Mouse (Mus musculus) gastrocnemius, postnatal 25 days (tissue): ENCODE data around the gene Hmgb2. TPM values are rescaled to one million over a fixed set of nuclear protein-coding genes. Genes with fewer than 3 reads are reported as not detected.
"Not testable (repeated sequence)": the region's sequence is repeated elsewhere in the genome, so short reads cannot be mapped to it uniquely, and the experiment has no call there.

ENCODE experiments used
- DNase-seq: peaks from one replicate; pipeline ENCODE4 v3.0.0; 2022
- total RNA-seq, 2 experiments: library from RNA; stranded (reverse); gene quantifications; 1 replicate in 1 of 2; 2 replicates in 1 of 2; pipeline ENCODE4 v1.2.3; 2021

Gene Hmgb2
- total RNA-seq, 2 experiments from 2014 or later: 2.7 to 5.6 TPM

DNA sequence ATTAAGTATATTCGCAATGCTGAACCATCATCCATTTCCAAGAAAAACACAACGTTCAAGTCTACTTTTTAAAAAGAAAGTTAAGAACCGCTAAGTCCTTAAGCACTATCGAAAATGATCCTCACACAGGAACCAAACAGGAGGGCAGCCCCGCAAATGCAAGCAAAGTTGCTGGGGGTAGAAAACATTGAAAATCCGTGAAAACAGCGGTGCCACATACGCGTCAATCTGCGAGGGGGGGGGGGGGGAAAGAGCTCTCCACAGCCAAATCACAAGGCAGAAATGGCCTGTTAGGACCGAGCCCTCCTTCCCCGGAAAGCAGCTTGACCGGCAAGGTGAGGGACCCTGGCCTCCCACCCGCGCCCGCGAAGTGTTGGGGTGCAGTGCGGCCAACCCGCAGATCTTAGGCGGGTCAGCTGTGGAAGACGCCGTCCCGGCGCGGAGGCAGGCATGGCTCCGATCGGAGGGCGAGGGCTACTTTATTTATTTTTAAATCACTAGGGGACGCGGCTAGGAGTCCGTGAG lies 854 bp upstream of the Hmgb2 start:
- peak; percentile 18 for DNase-seq

- DNase-seq: no peak
Observed at GRCm38 (mm10) chr8:57512141-57513056, 692 bp downstream of the Hmgb2 start.

GRCm38 (mm10) chr8:57513178-57513661 lies 1.5 kb downstream of the Hmgb2 start:
- not testable (repeated sequence) for DNase-seq

- DNase-seq: not testable (repeated sequence)
Observed at GRCm38 (mm10) chr8:57516685-57517084, 5.0 kb downstream of the Hmgb2 start.

- no peak for DNase-seq
Observed at GRCm38 (mm10) chr8:57517723-57518122, 6.0 kb downstream of the Hmgb2 start.

- no peak for DNase-seq
Observed at GRCm38 (mm10) chr8:57520186-57520786, 8.6 kb downstream of the Hmgb2 start.

GRCm38 (mm10) chr8:57528036-57528435 lies 16.3 kb downstream of the Hmgb2 start:
- DNase-seq: no peak

- no peak for DNase-seq
Observed at GRCm38 (mm10) chr8:57530238-57530637, 18.5 kb downstream of the Hmgb2 start.

DNA sequence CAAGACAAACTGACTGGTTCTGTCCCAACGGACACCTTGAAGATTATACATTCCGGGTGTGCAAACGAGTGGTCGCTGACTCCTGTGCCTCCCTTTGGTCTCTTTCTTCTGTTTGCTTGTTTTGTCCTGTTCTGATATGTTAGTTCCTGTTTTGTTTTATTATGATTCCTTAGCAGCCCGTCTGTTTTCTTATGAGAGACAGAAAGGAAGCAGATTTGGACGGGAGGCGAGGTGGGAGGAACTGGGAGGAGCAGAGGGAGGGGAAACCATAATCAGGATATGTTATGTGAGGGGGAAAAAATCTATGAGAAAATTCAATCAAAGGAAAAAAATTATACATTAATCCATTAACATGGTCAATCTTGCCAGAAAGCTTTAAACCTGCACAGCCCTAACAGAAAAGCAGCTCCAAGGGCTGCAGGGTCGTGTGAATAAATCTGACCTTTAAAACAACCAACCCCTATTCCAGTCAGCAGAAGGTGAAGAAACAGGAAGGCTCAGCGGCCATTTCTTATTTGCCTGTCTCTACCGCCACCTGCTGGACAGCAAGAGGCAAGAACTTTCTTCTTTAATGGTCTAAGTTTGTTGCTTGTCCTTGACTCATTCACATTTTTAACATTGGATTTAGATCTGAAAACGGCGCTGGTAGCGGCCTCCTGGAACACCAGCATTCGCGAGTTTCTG lies 19.1 kb downstream of the Hmgb2 start:
- peak; percentile 68 for DNase-seq

- no peak for DNase-seq
Observed at GRCm38 (mm10) chr8:57532223-57532622, 20.5 kb downstream of the Hmgb2 start.

- no peak for DNase-seq
Observed at GRCm38 (mm10) chr8:57533106-57533505, 21.4 kb downstream of the Hmgb2 start.

DNA sequence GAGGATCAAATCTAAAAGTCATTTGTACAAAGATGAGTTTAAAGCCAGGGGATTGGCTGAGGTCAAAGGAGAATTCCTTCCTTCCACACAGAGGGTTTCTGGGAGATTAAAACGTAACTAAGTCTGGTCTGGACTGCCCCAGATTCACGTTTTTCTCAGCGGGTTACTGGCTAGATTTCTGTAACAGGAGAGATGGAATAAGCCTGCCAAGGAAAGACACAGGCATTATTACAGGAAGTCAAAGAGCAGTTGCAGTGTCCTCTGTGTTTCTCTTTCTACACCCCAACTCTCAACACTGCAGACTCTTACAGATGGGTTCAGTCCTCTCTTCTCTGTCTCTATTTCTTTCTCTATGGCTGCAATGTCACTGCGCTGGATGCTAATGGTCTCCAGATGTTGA lies 22.8 kb downstream of the Hmgb2 start:
- no peak for DNase-seq

GRCm38 (mm10) chr8:57536167-57536566 lies 24.5 kb downstream of the Hmgb2 start:
- no peak for DNase-seq

GRCm38 (mm10) chr8:57538601-57539000 lies 26.9 kb downstream of the Hmgb2 start:
- no peak for DNase-seq

DNA sequence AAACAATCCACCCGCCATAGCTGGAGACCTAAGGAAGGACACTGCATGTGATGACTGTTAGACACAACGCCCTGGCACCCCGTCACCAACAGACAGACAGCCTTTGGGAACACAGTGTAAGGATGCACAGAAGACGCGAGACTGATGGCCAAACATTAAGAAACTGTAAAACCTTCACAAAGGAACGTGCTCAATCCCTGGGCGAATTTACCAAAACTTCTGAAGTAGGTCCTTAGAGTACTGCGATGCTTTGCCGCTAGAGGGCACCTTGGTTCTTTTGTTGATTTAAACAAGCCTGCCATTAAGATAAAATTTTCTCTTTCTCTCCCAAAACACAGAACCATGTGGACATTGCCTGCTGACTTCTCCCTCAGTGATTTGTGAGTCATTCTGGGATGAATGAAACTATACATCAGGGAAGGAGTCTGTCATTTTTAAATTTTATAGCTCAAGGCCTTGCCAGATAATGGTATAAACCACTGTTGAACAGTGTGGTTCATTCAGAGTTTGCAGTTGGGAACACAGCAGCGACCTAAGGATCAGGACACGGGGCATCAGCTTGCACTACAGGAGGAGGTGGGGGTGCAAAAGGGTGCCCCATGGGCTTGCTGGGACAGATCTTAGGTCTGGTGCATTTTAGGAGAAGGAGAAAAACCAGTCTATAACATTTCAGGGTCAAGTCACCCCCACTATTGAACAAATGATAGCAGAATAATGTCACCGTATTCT lies 28.6 kb downstream of the Hmgb2 start:
- no peak for DNase-seq

- DNase-seq: no peak
Observed at GRCm38 (mm10) chr8:57540951-57541350, 29.2 kb downstream of the Hmgb2 start.

GRCm38 (mm10) chr8:57541405-57541804 lies 29.7 kb downstream of the Hmgb2 start:
- DNase-seq: no peak

- no peak for DNase-seq
Observed at GRCm38 (mm10) chr8:57546401-57546800, 34.7 kb downstream of the Hmgb2 start.

DNA sequence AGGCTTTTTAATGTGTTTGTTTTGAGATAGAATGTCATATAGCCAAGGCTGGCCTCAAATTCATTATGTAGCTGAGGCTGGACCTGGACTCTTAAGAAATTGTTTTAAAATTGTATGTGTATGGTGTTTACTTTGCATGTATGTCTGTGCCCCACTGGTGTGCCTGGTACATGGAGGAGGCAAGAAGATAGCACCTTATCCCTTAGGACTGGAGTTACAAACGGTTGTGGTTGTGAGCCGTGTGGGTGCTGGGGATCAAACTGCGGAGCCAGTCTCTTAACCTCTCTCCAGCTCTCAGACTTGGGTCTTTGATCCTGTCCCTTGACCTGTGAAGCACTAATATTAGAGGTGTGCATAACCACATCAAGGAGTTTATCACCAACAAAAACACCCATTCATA lies 35.1 kb downstream of the Hmgb2 start:
- DNase-seq: no peak

- no peak for DNase-seq
Observed at GRCm38 (mm10) chr8:57547581-57547980, 35.9 kb downstream of the Hmgb2 start.

GRCm38 (mm10) chr8:57552102-57553032 lies 40.7 kb downstream of the Hmgb2 start:
- no peak for DNase-seq
